Mouse (Mus musculus): ENCODE data around the gene Pim2. TPM values are rescaled to one million over a fixed set of nuclear protein-coding genes. Genes with fewer than 3 reads are reported as not detected.

Pim2 gene
- polyA plus RNA-seq, 1 experiment from 2014 or later, result 13.6 TPM

DNA sequence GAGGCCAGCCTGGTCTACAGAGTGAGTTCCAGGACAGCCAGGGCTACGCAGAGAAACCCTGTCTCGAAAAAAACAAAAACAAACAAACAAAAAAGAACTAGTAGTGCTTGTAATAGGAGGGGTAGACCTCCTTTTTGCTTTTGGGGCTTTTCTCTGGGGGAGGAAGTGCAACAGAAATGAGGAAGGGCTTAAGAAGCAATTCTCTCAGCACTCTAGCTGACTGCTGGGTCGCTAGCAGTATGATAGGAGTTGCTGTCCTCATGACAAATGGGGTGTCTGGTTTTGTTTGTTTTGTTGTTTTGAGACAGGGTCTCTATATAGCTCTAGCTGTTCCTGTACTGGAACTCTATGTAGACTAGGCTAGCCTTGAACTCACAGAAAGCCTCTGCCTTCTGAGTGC is 13.5 kb upstream of the Pim2 start:
- Histone ChIP-seq H3K4me3 (ENCODE audit: low read length) (no peak overlapping the region), H3K4me2 (ENCODE audit: low read depth, low read length) (no peak overlapping the region), H3K36me3 (ENCODE audit: control insufficient read depth, insufficient read depth, low read length) (no peaks in the 10 kb centered on the region), H3K27me3 (replicated peaks; ENCODE audit: control insufficient read depth, insufficient read depth, low read length) (no peaks in the 10 kb centered on the region), H3K27ac (ENCODE audit: low read length) (no peak overlapping the region), H3K9me3 (ENCODE audit: control insufficient read depth, low read length) (no peaks in the 10 kb centered on the region), H3K4me1 (ENCODE audit: control insufficient read depth, insufficient read depth, low read length) (no peaks in the 10 kb centered on the region), H3K9ac (ENCODE audit: low read depth, low read length) (no peak overlapping the region)
- WGBS, result 63% methylated on average over 3 of the region's 3 CpGs
- no peak for ATAC-seq

DNA sequence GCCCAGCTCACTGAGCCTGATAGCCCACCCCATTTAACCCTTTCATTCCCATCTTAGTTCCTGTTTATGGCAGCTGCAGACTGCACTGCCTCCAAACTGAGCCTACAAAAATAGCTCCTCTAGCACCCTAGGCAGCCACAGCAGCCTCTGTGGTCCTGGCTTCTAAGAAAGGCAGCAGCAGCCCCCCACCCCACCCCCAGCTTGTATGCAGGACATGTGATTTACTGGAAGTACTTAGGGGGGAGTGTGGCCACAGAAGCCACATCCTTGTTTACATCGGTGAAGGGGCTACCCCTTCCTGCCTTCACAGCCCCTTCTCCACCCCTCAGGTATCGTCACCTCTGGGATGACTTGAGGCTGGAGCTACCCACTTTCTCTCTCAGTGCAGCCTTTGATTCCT is 12.7 kb upstream of the Pim2 start:
- no peak for ATAC-seq

DNA sequence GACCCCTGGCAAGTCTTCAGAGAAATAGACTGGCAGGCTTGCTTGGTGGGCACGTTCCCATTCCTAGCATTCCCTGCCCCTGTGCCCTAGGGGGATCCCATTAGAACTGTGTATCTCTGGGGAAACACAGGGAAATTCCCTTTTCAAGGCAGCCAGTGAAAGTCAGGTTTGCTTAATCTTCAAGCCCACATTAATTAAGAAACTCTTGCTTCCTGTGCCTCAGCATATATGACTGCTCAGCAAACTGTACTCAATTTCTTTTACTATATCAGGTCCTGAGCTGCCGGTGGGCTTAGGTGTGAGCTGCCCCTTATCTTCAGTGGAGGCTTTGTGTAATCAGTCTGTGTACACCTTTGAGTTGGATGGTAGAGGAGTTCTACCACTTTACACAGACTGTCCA is 12.3 kb upstream of the Pim2 start:
- Histone ChIP-seq H3K4me1 (ENCODE audit: control insufficient read depth, insufficient read depth, low read length) (no peaks in the 10 kb centered on the region), H3K27ac (ENCODE audit: low read length) (no peak overlapping the region), H3K27me3 (replicated peaks; ENCODE audit: control insufficient read depth, insufficient read depth, low read length) (no peaks in the 10 kb centered on the region), H3K9ac (ENCODE audit: low read depth, low read length) (no peak overlapping the region), H3K4me3 (ENCODE audit: low read length) (no peak overlapping the region), H3K9me3 (ENCODE audit: control insufficient read depth, low read length) (no peaks in the 10 kb centered on the region), H3K36me3 (ENCODE audit: control insufficient read depth, insufficient read depth, low read length) (no peaks in the 10 kb centered on the region), H3K4me2 (ENCODE audit: low read depth, low read length) (no peak overlapping the region)
- 65% methylated on average over 2 of the region's 2 CpGs for WGBS
- no peak for ATAC-seq

More for the DNA sequence above, 12.7 kb upstream of the Pim2 start:
- Histone ChIP-seq H3K4me1 (ENCODE audit: control insufficient read depth, insufficient read depth, low read length) (no peaks in the 10 kb centered on the region), H3K4me2 (ENCODE audit: low read depth, low read length) (no peak overlapping the region), H3K4me3 (ENCODE audit: low read length) (no peak overlapping the region), H3K36me3 (ENCODE audit: control insufficient read depth, insufficient read depth, low read length) (no peaks in the 10 kb centered on the region), H3K9ac (ENCODE audit: low read depth, low read length) (no peak overlapping the region), H3K27me3 (replicated peaks; ENCODE audit: control insufficient read depth, insufficient read depth, low read length) (no peaks in the 10 kb centered on the region), H3K27ac (ENCODE audit: low read length) (no peak overlapping the region), H3K9me3 (ENCODE audit: control insufficient read depth, low read length) (no peaks in the 10 kb centered on the region)
- WGBS, result 66% methylated on average over 2 of the region's 2 CpGs

GRCm38 (mm10) chrX:7867141-7867540 is 10.9 kb upstream of the Pim2 start:
- Histone ChIP-seq H3K36me3 (ENCODE audit: control insufficient read depth, insufficient read depth, low read length) (no peaks in the 10 kb centered on the region), H3K27ac (ENCODE audit: low read length) (no peak overlapping the region), H3K9me3 (ENCODE audit: control insufficient read depth, low read length) (no peaks in the 10 kb centered on the region), H3K27me3 (replicated peaks; ENCODE audit: control insufficient read depth, insufficient read depth, low read length) (no peaks in the 10 kb centered on the region), H3K4me1 (ENCODE audit: control insufficient read depth, insufficient read depth, low read length) (no peaks in the 10 kb centered on the region), H3K4me3 (ENCODE audit: low read length) (no peak overlapping the region), H3K4me2 (ENCODE audit: low read depth, low read length) (no peak overlapping the region), H3K9ac (ENCODE audit: low read depth, low read length) (no peak overlapping the region)
- no peak for ATAC-seq
- 100% methylated on average over 1 of the region's 1 CpGs for WGBS

DNA sequence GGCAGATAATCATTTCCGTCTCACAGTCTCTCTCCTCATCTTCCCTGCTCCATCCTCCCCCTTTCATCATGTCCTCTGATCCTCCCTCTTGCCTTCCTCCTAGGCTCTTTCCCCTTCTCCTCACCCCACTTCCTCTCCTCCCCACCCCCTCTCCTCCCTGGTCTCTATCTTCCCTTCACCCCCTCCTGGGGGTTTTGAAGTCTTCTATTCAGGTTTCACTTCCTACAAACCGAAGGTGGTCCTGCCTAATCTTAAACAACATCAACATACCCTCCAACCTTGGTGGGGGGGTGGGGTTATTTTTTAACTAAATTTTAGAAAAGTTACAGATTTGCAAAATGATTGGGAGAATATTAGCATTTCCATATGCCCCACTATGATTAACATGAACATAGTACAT is 9.6 kb upstream of the Pim2 start:
- Histone ChIP-seq H3K9ac (ENCODE audit: low read depth, low read length) (no peak overlapping the region), H3K4me3 (ENCODE audit: low read length) (no peak overlapping the region), H3K9me3 (ENCODE audit: control insufficient read depth, low read length) (no peaks in the 10 kb centered on the region), H3K27me3 (replicated peaks; ENCODE audit: control insufficient read depth, insufficient read depth, low read length) (no peaks in the 10 kb centered on the region), H3K27ac (ENCODE audit: low read length) (no peak overlapping the region), H3K36me3 (ENCODE audit: control insufficient read depth, insufficient read depth, low read length) (no peaks in the 10 kb centered on the region), H3K4me2 (ENCODE audit: low read depth, low read length) (no peak overlapping the region), H3K4me1 (ENCODE audit: control insufficient read depth, insufficient read depth, low read length) (no peaks in the 10 kb centered on the region)
- no peak for ATAC-seq
- WGBS, result 55% methylated on average over 2 of the region's 2 CpGs

- Histone ChIP-seq H3K9ac (ENCODE audit: low read depth, low read length) (no peak overlapping the region), H3K36me3 (ENCODE audit: control insufficient read depth, insufficient read depth, low read length) (no peaks in the 10 kb centered on the region), H3K9me3 (ENCODE audit: control insufficient read depth, low read length) (no peaks in the 10 kb centered on the region), H3K4me3 (ENCODE audit: low read length) (no peak overlapping the region), H3K4me1 (ENCODE audit: control insufficient read depth, insufficient read depth, low read length) (no peaks in the 10 kb centered on the region), H3K4me2 (ENCODE audit: low read depth, low read length) (no peak overlapping the region), H3K27me3 (replicated peaks; ENCODE audit: control insufficient read depth, insufficient read depth, low read length) (no peaks in the 10 kb centered on the region), H3K27ac (ENCODE audit: low read length) (no peak overlapping the region)
- WGBS, result 39% methylated on average over 3 of the region's 3 CpGs
- ATAC-seq, result no peak
Measured at GRCm38 (mm10) chrX:7869826-7870225, 8.2 kb upstream of the Pim2 start.

DNA sequence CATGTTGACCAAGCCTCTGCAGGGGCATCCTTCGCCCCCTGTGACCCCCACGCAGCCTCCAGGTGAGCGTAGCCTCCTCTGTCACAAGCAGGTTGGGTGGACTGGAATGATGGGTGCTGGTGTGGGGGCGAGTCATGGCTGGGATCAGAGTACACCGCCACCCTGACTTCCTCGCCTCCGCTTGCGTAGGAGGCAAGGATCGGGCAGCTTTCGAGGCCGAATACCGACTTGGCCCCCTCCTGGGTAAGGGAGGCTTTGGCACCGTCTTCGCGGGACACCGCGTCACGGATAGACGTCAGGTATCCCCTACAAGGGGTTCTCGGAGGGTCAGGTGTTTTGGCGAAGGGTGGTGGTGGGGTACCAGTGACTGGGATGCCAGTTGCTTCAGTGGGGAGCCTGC is 433 bp downstream of the Pim2 start:
- peak overlapping the region; percentile 88 for H3K4me2 ChIP-seq (ENCODE audit: low read depth, low read length)
- H3K4me3 ChIP-seq (ENCODE audit: low read length), result peak overlapping the region; percentile 57
- no peaks in the 10 kb centered on the region for H3K36me3 ChIP-seq (ENCODE audit: control insufficient read depth, insufficient read depth, low read length)
- ATAC-seq, result peak; percentile 38; the same call in 1 of the 2 replicates
- H3K27me3 ChIP-seq (replicated peaks; ENCODE audit: control insufficient read depth, insufficient read depth, low read length), result no peaks in the 10 kb centered on the region
- H3K27ac ChIP-seq (ENCODE audit: low read length), result no peak overlapping the region
- H3K4me1 ChIP-seq (ENCODE audit: control insufficient read depth, insufficient read depth, low read length), result no peaks in the 10 kb centered on the region; the same call in 1 of the 2 replicates
- no peaks in the 10 kb centered on the region for H3K9me3 ChIP-seq (ENCODE audit: control insufficient read depth, low read length)
- WGBS, result 16% methylated on average over 21 of the region's 21 CpGs
- peak overlapping the region; percentile 71 for H3K9ac ChIP-seq (ENCODE audit: low read depth, low read length)

GRCm38 (mm10) chrX:7879819-7880218 is 1.8 kb downstream of the Pim2 start:
- ATAC-seq, result no peak
- peak overlapping the region; percentile 7; the same call in 1 of the 2 replicates for H3K4me3 ChIP-seq (ENCODE audit: low read length)
- H3K27ac ChIP-seq (ENCODE audit: low read length), result no peak overlapping the region
- H3K36me3 ChIP-seq (ENCODE audit: control insufficient read depth, insufficient read depth, low read length), result no peaks in the 10 kb centered on the region
- no peaks in the 10 kb centered on the region for H3K9me3 ChIP-seq (ENCODE audit: control insufficient read depth, low read length)
- H3K27me3 ChIP-seq (replicated peaks; ENCODE audit: control insufficient read depth, insufficient read depth, low read length), result no peaks in the 10 kb centered on the region
- no peaks in the 10 kb centered on the region; the same call in 1 of the 2 replicates for H3K4me1 ChIP-seq (ENCODE audit: control insufficient read depth, insufficient read depth, low read length)
- H3K4me2 ChIP-seq (ENCODE audit: low read depth, low read length), result peak overlapping the region; percentile 24; the same call in 1 of the 2 replicates
- 14% methylated on average over 11 of the region's 11 CpGs for WGBS
- H3K9ac ChIP-seq (ENCODE audit: low read depth, low read length), result no peak overlapping the region

- WGBS, result 13% methylated on average over 47 of the region's 49 CpGs
- Histone ChIP-seq H3K4me1 (ENCODE audit: control insufficient read depth, insufficient read depth, low read length) (no peaks in the 10 kb centered on the region), H3K36me3 (ENCODE audit: control insufficient read depth, insufficient read depth, low read length) (no peaks in the 10 kb centered on the region), H3K4me2 (ENCODE audit: low read depth, low read length) (peak within 1 kb of the TSS; percentile 48), H3K4me3 (ENCODE audit: low read length) (peak within 1 kb of the TSS; percentile 62), H3K27me3 (replicated peaks; ENCODE audit: control insufficient read depth, insufficient read depth, low read length) (no peaks in the 10 kb centered on the region), H3K9me3 (ENCODE audit: control insufficient read depth, low read length) (no peaks in the 10 kb centered on the region), H3K9ac (ENCODE audit: low read depth, low read length) (peak within 1 kb of the TSS; percentile 62), H3K27ac (ENCODE audit: low read length) (peak within 1 kb of the TSS; percentile 80)
- peak; percentile 97 for ATAC-seq
Measured at GRCm38 (mm10) chrX:7883841-7884567, 5.9 kb downstream of the Pim2 start, which contains the start of gene Slc35a2. Gene Slc35a2, plus strand, starts transcription at chrX:7884028.

All from intestine, embryonic 16.5 days (tissue).